Mouse (Mus musculus): ENCODE results near the gene AW549877.

AW549877 gene

GRCm38 (mm10) chr15:3982732-3983131 lies 12.8 kb downstream of the AW549877 start:
- no peak for DNase-seq (ENCODE audit: low spot score)

- DNase-seq (ENCODE audit: low spot score) = peak; percentile 28
Observed at GRCm38 (mm10) chr15:3979871-3980270, 15.7 kb downstream of the AW549877 start.

DNA sequence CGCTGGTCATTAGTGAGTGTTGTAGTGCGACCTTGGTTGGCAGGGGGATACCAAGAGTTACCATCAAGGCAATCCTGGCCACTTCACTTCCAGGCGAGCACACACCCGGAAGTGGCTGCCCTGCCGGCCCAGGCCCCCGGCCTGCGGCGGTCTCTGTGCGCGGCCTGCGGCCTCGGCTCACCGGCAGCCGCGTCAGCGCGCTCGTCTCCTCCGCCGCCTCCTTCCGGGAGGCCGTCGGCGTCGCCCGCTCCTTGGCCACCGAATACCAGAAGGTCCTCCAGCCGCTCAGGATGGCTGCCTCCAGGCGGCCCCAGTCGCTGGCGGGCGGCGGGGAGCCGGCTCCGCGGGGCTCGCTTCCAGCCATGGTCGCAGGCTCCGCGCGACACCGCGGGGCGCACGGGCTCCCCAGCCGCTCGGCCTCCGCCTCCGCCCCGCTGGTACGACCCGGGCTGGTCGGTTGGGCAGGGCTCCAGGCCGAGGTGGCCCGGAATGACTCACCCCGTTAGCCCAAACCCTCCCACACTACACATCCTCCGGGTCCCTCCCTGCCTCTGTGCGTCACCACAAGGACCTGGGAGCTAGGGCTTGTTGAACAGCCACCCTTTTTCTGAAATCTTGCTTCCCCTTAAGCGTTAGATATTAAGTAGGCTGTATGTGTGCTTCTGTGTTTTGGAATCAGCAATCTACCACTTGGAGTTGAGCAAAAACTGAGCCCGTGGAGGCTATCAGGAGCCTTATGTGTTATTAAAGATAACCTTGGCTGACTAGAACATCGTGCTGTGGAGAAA lies 16.3 kb downstream of the AW549877 start, which contains the start of gene Fbxo4:
TSS of gene Fbxo4 (minus strand) at position 513 of the 788 bp plus-strand sequence.
- DNase-seq (ENCODE audit: low spot score) = peak; percentile 92

GRCm38 (mm10) chr15:3978279-3978678 lies 17.3 kb downstream of the AW549877 start:
- peak; percentile 18 for DNase-seq (ENCODE audit: low spot score)

DNA sequence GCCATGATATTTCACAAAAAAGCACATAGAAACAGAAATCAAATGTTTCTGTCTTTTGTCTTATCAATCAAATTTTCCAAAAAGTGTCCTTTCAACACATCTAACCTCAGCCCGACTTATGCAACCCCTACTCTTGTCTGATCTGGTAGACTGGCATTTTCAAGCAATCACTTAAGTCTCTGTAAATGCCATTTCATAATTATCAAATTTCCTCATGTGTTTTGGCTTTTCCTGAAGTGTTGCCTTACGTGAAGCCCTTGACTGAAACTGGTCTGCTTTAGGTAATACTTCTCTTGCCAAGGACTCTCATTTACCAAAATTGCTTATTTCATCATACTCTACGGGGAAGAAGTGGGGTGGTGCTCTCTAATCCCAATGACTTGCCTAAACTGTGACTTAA lies 22.2 kb downstream of the AW549877 start:
- DNase-seq (ENCODE audit: low spot score) = no peak

- DNase-seq (ENCODE audit: low spot score) = no peak
Observed at GRCm38 (mm10) chr15:3970193-3970592, 25.4 kb downstream of the AW549877 start.

- no peak for DNase-seq (ENCODE audit: low spot score)
Observed at GRCm38 (mm10) chr15:3969743-3970142, 25.8 kb downstream of the AW549877 start.

DNA sequence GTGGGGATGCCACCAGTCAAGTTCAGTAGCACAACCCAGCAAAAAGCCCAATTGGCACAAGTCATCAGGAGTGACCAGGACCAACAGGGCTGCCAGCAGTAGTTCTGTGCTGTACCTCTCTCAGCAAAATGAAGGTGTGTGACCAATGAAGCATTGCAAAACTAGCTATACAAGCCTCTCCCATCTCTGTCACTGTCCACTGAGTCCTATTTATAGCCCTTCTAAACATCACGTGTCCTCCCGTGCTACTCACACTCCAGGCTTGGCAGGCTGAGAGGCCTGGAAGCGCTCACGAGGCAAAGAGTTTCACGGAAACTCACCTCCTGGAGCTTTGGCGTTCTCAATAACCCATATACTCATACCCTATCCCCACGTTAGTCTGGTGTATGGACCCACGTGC lies 33.3 kb downstream of the AW549877 start:
- no peak for DNase-seq (ENCODE audit: low spot score)

DNA sequence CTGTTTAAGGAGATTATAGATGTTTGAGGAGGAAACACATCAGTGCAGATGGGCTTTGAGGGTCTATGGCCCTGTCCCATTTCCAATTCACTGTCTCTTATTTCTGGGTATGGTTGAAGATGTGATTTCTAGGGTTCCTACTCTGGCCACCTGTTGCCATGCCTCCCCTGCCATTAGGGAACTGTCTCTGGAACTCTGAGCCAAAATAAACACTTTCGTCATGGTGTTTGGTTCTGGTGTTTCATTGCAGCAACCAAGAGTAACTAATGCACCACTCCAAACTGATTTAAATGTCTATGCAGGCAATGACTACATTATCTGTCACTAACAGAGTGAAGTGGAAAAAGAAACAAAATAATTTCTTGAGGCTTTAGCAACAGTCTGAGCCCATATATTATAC lies 35.5 kb downstream of the AW549877 start:
- DNase-seq (ENCODE audit: low spot score) = peak; percentile 21

GRCm38 (mm10) chr15:3957982-3958381 lies 37.6 kb downstream of the AW549877 start:
- peak; percentile 76 for DNase-seq (ENCODE audit: low spot score)

DNA sequence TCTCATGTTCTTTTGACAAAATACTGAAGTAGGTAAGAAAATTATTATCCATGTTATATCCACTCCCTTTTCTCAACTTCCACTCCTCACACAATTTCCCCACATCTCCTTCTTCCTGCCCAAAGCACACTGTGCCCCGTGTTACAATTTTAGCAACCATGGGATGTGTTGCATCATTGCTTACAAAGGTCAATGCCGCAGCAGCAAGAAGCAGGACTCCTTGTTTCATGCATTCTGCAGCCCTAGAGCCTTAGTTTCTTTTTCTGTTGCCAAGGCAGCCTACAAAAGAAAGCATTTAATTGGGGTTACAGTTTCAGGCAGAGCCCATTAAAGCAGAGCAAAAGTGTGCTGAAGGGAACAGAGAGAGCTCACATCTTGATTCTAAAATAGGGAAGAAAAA lies 40.6 kb downstream of the AW549877 start:
- no peak for DNase-seq (ENCODE audit: low spot score)

- DNase-seq (ENCODE audit: low spot score) = no peak
Observed at GRCm38 (mm10) chr15:3938132-3938531, 57.4 kb downstream of the AW549877 start.

GRCm38 (mm10) chr15:3936056-3936455 lies 59.5 kb downstream of the AW549877 start:
- no peak for DNase-seq (ENCODE audit: low spot score)

DNA sequence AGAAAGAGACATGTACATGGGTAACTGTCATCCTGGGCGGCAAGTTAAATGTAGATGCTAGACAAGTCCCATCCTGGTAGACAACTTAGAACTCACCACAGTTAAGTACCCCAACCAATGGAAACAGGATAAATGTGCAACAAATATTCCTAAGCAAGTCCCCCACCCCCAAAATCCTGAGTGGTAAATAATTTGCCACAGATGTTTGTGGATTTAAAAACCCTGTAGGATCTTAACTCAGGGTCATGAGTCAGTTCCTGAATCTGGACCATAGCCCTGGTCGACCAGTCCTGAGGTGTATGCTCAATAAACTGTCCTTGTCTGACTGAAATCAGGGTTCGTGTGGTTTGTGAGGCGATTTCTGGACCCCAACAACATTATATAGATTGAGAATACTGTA lies 62.1 kb downstream of the AW549877 start:
- no peak for DNase-seq (ENCODE audit: low spot score)

All from MN1 (cell line).